Mouse (Mus musculus): ENCODE results near the gene Nucb1. TPM values are rescaled to one million over a fixed set of nuclear protein-coding genes. Genes with fewer than 3 reads are reported as not detected.

The Nucb1 gene
- total and polyA plus RNA-seq, 2 experiments, result 68.1 to 307 TPM

DNA sequence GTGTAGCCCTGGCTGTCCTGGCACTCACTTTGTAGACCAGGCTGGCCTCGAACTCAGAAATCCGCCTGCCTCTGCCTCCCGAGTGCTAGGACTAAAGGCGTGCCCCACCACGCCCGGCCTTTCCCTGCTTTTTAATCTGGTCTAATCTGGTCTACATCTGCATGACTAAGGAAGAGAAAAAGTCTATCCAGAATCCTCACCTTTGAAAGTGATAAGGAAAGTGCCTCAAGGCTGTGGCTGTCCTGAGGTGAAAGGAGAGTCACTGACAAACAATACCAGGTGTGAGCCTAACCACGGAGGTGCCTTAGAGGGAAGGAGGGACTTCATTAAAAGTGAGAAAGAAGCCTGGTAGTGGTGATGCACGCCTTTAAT, 41.3 kb upstream of the Nucb1 start:
- TF ChIP-seq POLR2A (IDR thresholded peaks at IDR 0.05; ENCODE audit: extremely low read depth, insufficient read depth, low read length) (no peak), CTCF (IDR thresholded peaks at IDR 0.05; ENCODE audit: low read depth, low read length) (no peak)
- H3K4me3 ChIP-seq (ENCODE audit: insufficient read depth, low read depth, low read length), result no peak overlapping the region
- H3K9ac ChIP-seq (ENCODE audit: low read depth, low read length), result no peak overlapping the region
- no peaks in the 10 kb centered on the region for H3K79me2 ChIP-seq (ENCODE audit: control insufficient read depth, insufficient read depth, low read length)
- peaks cover 8% of the 10 kb centered on the region for H3K4me1 ChIP-seq (ENCODE audit: control insufficient read depth, insufficient read depth, low read length)
- H3K36me3 ChIP-seq (ENCODE audit: control insufficient read depth, insufficient read depth, low read length), result no peaks in the 10 kb centered on the region
- WGBS, result 87% methylated on average over 8 of the region's 8 CpGs
- no peaks in the 10 kb centered on the region for H3K27me3 ChIP-seq (ENCODE audit: control insufficient read depth, insufficient read depth, low read length)
- no peak overlapping the region for H3K27ac ChIP-seq (replicated peaks; ENCODE audit: insufficient read depth, low read depth, low read length)
- no peak for DNase-seq (ENCODE audit: extremely low read depth, low read depth, low spot score)

DNA sequence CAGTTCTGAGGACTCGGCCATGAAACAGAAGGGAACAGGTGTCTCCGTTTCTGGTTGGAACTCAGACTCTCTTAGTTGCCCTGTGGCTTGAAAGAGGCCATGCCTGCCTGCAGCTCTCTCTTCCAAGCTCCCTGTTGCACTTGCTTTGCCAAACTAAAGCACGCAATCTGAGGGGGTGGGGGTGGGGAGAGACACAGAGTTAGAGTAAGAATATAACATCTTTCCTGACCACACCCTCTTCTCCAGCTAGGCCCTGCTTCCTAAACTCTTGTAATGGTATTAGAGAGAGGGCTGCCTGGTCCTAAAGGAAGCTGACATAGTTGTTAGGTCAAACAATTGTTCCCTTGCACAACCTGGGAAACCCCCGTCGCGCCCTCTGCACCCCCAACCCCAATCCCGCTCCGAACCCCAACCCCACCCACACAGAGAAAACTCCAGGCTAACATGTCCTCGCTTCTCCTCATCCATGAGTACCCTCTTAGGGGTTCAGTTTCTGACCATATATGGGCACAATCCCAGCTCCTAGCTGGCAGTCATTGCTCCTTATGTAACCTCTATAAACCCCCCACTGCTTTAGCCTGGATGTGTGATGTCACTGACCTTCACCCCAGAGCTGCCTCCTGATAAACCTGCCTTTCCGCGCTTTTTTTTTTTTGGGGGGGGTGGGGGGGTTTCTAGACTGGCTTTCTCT, 40.8 kb upstream of the Nucb1 start:
- no peaks in the 10 kb centered on the region for H3K79me2 ChIP-seq (ENCODE audit: control insufficient read depth, insufficient read depth, low read length)
- H3K4me1 ChIP-seq (ENCODE audit: control insufficient read depth, insufficient read depth, low read length), result peaks cover 8% of the 10 kb centered on the region
- no peak overlapping the region for H3K4me3 ChIP-seq (ENCODE audit: insufficient read depth, low read depth, low read length)
- TF ChIP-seq POLR2A (IDR thresholded peaks at IDR 0.05; ENCODE audit: extremely low read depth, insufficient read depth, low read length) (no peak), CTCF (IDR thresholded peaks at IDR 0.05; ENCODE audit: low read depth, low read length) (no peak)
- H3K9ac ChIP-seq (ENCODE audit: low read depth, low read length), result no peak overlapping the region
- DNase-seq (ENCODE audit: extremely low read depth, low read depth, low spot score), result no peak
- WGBS, result 71% methylated on average over 11 of the region's 11 CpGs
- H3K36me3 ChIP-seq (ENCODE audit: control insufficient read depth, insufficient read depth, low read length), result no peaks in the 10 kb centered on the region
- no peak overlapping the region for H3K27ac ChIP-seq (replicated peaks; ENCODE audit: insufficient read depth, low read depth, low read length)
- H3K27me3 ChIP-seq (ENCODE audit: control insufficient read depth, insufficient read depth, low read length), result no peaks in the 10 kb centered on the region

DNA sequence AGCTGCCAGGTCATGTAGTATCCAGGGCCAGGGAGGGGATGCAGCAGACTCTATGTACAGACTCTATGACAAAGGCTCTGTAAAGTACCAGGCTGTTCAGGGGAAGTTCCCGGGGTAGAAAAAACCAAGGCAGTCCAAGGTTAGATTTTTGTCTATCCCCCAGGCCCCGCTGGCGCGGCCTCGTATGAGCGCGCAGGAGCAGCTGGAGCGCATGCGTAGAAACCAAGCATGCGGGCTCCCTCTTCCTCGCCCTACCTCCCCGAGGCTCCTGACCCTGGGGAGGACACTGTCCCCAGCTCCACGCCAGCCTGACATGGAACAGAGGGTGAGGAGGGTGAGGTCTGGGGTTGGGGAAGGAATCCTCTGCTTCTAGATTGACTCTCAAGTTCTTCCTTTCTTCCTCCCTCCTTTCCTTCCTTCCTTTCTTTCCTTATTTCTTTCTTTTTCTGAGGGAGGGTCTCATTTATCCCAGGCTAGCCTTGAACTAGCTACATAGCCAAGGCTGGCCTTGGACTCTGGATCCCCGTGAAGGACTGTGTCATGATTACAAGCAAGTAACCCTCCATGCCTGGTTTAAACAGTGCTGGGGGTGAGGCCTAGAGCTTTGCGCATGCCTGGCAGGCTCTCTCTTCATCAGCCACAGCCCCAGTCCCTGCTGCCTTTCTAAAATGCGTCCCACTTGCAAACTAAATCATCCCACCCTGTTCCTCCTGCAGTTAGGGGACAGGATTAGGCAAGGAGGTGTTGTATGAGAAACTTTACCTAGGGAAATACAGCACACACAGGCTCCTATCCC, 39.6 kb upstream of the Nucb1 start:
- WGBS, result 94% methylated on average over 16 of the region's 16 CpGs
- no peaks in the 10 kb centered on the region for H3K36me3 ChIP-seq (ENCODE audit: control insufficient read depth, insufficient read depth, low read length)
- H3K9ac ChIP-seq (ENCODE audit: low read depth, low read length), result no peak overlapping the region
- H3K27ac ChIP-seq (replicated peaks; ENCODE audit: insufficient read depth, low read depth, low read length), result no peak overlapping the region
- no peak for DNase-seq (ENCODE audit: extremely low read depth, low read depth, low spot score)
- peaks cover 8% of the 10 kb centered on the region for H3K4me1 ChIP-seq (ENCODE audit: control insufficient read depth, insufficient read depth, low read length)
- H3K79me2 ChIP-seq (ENCODE audit: control insufficient read depth, insufficient read depth, low read length), result no peaks in the 10 kb centered on the region
- TF ChIP-seq POLR2A (IDR thresholded peaks at IDR 0.05; ENCODE audit: extremely low read depth, insufficient read depth, low read length) (no peak), CTCF (IDR thresholded peaks at IDR 0.05; ENCODE audit: low read depth, low read length) (no peak)
- no peaks in the 10 kb centered on the region for H3K27me3 ChIP-seq (ENCODE audit: control insufficient read depth, insufficient read depth, low read length)
- H3K4me3 ChIP-seq (ENCODE audit: insufficient read depth, low read depth, low read length), result no peak overlapping the region

DNA sequence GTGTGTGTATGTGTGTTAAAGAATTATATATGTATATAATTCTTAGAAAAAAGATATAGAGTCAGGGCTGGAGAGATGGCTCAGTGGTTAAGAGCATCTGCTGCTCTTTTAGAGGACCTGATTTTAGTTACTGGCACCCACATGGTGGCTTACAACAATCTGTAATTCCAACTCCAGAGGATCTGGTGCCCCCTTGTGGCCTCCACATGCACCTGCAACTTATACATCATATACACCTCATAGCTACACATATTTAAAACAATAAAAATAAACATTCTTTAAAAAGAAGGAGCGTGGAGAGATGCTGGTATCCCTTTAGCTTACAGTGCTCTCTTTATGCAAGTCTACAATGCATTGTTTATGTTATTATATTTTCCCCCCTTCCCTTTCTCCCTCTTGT, 34.3 kb upstream of the Nucb1 start:
- Histone ChIP-seq H3K36me3 (ENCODE audit: control insufficient read depth, insufficient read depth, low read length) (no peaks in the 10 kb centered on the region), H3K79me2 (ENCODE audit: control insufficient read depth, insufficient read depth, low read length) (no peaks in the 10 kb centered on the region), H3K27me3 (ENCODE audit: control insufficient read depth, insufficient read depth, low read length) (no peaks in the 10 kb centered on the region), H3K27ac (replicated peaks; ENCODE audit: insufficient read depth, low read depth, low read length) (no peak overlapping the region), H3K4me1 (ENCODE audit: control insufficient read depth, insufficient read depth, low read length) (peaks cover 4% of the 10 kb centered on the region; the same call in 1 of the 2 replicates), H3K9ac (ENCODE audit: low read depth, low read length) (no peak overlapping the region), H3K4me3 (ENCODE audit: insufficient read depth, low read depth, low read length) (no peak overlapping the region)
- WGBS, result 98% methylated on average over 1 of the region's 1 CpGs
- no peak for DNase-seq (ENCODE audit: extremely low read depth, low read depth, low spot score)
- TF ChIP-seq POLR2A (IDR thresholded peaks at IDR 0.05; ENCODE audit: extremely low read depth, insufficient read depth, low read length) (no peak), CTCF (IDR thresholded peaks at IDR 0.05; ENCODE audit: low read depth, low read length) (peak; percentile 7; the same call in 1 of the 2 replicates)

DNA sequence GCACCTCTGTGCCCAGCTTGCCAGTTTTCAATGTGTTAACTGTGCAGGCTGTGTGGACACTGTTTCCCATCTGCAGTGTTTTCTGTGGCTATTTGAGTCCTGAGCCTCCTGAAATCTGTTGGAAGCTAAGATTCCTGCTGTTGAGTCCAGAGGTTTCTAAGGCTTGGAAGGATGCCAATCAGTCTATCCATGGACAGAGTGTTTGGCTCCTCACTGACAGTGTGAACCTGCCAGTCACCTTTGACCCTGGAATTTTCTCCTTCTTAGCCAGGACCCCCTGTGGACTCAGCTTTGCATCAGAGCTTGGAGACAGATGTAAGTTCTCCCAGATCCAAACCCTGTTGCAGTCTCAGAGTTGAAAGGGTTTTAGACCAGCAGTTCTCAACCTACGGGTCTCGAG, 30.0 kb upstream of the Nucb1 start:
- TF ChIP-seq CTCF (IDR thresholded peaks at IDR 0.05; ENCODE audit: low read depth, low read length), result no peak
- TF ChIP-seq POLR2A (IDR thresholded peaks at IDR 0.05; ENCODE audit: extremely low read depth, insufficient read depth, low read length), result no peak
- Histone ChIP-seq H3K27ac (replicated peaks; ENCODE audit: insufficient read depth, low read depth, low read length) (no peak overlapping the region), H3K9ac (ENCODE audit: low read depth, low read length) (no peak overlapping the region), H3K4me1 (ENCODE audit: control insufficient read depth, insufficient read depth, low read length) (peaks cover 14% of the 10 kb centered on the region), H3K4me3 (ENCODE audit: insufficient read depth, low read depth, low read length) (no peak overlapping the region), H3K27me3 (ENCODE audit: control insufficient read depth, insufficient read depth, low read length) (no peaks in the 10 kb centered on the region), H3K36me3 (ENCODE audit: control insufficient read depth, insufficient read depth, low read length) (no peaks in the 10 kb centered on the region), H3K79me2 (ENCODE audit: control insufficient read depth, insufficient read depth, low read length) (no peaks in the 10 kb centered on the region)
- 61% methylated on average over 2 of the region's 2 CpGs for WGBS
- DNase-seq (ENCODE audit: extremely low read depth, low read depth, low spot score), result peak; percentile 72

DNA sequence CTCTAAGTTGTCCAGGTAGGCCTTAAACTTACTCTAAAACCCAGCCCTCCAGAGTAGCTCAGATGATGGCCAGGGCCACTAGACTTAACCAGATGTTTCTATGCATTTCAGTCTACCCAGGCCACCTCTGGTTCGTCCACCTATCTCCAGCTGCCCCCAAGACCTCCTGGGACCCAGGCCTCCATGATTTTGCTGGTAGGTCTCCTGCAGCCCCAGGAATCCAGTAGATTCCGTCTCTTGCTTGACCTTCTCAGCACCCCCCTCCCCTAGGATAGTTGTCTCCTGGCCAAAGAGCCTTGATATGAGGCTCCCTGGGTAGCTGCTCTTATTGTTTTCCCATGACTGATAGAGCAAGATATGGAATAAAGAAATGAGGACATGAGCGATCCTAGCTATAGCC, 28.9 kb upstream of the Nucb1 start:
- Histone ChIP-seq H3K27me3 (ENCODE audit: control insufficient read depth, insufficient read depth, low read length) (no peaks in the 10 kb centered on the region), H3K79me2 (ENCODE audit: control insufficient read depth, insufficient read depth, low read length) (no peaks in the 10 kb centered on the region), H3K4me3 (ENCODE audit: insufficient read depth, low read depth, low read length) (no peak overlapping the region), H3K4me1 (ENCODE audit: control insufficient read depth, insufficient read depth, low read length) (peaks cover 14% of the 10 kb centered on the region), H3K36me3 (ENCODE audit: control insufficient read depth, insufficient read depth, low read length) (no peaks in the 10 kb centered on the region), H3K9ac (ENCODE audit: low read depth, low read length) (no peak overlapping the region), H3K27ac (replicated peaks; ENCODE audit: insufficient read depth, low read depth, low read length) (no peak overlapping the region)
- WGBS, result 96% methylated on average over 3 of the region's 3 CpGs
- DNase-seq (ENCODE audit: extremely low read depth, low read depth, low spot score), result no peak
- TF ChIP-seq POLR2A (IDR thresholded peaks at IDR 0.05; ENCODE audit: extremely low read depth, insufficient read depth, low read length), result no peak
- no peak for TF ChIP-seq CTCF (IDR thresholded peaks at IDR 0.05; ENCODE audit: low read depth, low read length)

Data from liver, adult 2 months (tissue).